ENCODE assay signal across 17 mouse cellular contexts in the genomic region with DNA sequence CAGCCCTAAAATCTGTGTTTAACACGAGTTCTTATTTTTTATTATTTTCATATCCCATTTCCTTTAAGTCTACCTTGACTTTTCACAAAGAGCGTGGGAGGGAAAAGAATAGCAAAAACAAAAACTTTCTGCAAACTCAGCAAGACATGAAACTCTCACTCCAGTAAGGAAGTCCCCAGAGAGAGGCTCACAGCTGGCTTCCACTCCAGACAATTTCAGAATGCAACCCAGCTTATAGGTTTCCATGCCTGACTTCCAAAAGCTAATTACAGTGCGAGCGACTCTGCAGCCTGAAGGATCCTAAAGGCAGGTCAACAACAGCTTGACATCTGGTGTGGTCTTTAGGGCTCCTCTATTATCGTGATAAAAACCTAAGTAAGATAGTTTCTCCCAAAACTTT.
DNase-seq lines count a peak whose midpoint lies in the region; ATAC-seq and TF ChIP-seq lines count a peak whose summit lies in the region.
"Had no signal": no experiment of that assay in that cellular context is flagged by ENCODE, and none has a peak within 500 bp of the region (broad histone marks: within the 10 kb centered on the region; RNA-seq: fewer than 3 reads in every experiment).

No protein-coding gene starts in this region.

- TF ChIP-seq POLR2A in kidney, adult 2 months (IDR thresholded peaks at IDR 0.05; ENCODE audit: low read depth, low read length): no peak

- 50% methylated on average over 5 of the region's 5 CpGs for whole genome bisulfite sequencing in kidney, adult 2 months
- WGBS in lung, embryonic 16.5 days: 44% methylated on average over 5 of the region's 5 CpGs
- 51% methylated on average over 5 of the region's 5 CpGs for WGBS in stomach, postnatal 0 days
- whole genome bisulfite sequencing in midbrain, embryonic 16.5 days: 67% methylated on average over 5 of the region's 5 CpGs

- ATAC-seq in lung, embryonic 16.5 days (ENCODE audit: low read depth): peak; percentile 69
- ATAC-seq in stomach, postnatal 0 days (ENCODE audit: low FRiP score, low TSS enrichment): no peak
- no peak for ATAC-seq in midbrain, embryonic 16.5 days
- ATAC-seq: activated CD4-positive, CD25-positive, alpha-beta regulatory T cell, adult 4 months; forebrain, embryonic 13.5 days; inflammation-experienced regulatory T-cells, adult 6 months had no signal

- no peaks in the 10 kb centered on the region for H3K36me3 ChIP-seq in kidney, adult 2 months (ENCODE audit: control insufficient read depth, insufficient read depth, low read length)
- H3K36me3 ChIP-seq in lung, embryonic 16.5 days (ENCODE audit: control insufficient read depth, insufficient read depth, low read length): no peaks in the 10 kb centered on the region
- no peaks in the 10 kb centered on the region for H3K36me3 ChIP-seq in stomach, postnatal 0 days (ENCODE audit: control insufficient read depth, insufficient read depth, low read length)
- H3K36me3 ChIP-seq in midbrain, embryonic 16.5 days (ENCODE audit: control insufficient read depth, insufficient read depth, low read length): no peaks in the 10 kb centered on the region
- H3K36me3 ChIP-seq: G1E; midbrain, embryonic 12.5 days; neural tube, embryonic 13.5 days had no signal

- H3K4me2 ChIP-seq in lung, embryonic 16.5 days (ENCODE audit: low read depth, low read length): no peak overlapping the region
- no peak overlapping the region for H3K4me2 ChIP-seq in stomach, postnatal 0 days (replicated peaks; ENCODE audit: low read depth)
- no peak overlapping the region for H3K4me2 ChIP-seq in midbrain, embryonic 16.5 days (ENCODE audit: low read length)
- H3K4me2 ChIP-seq: forebrain, embryonic 13.5 days; midbrain, embryonic 12.5 days; neural tube, embryonic 13.5 days had no signal

- no peak overlapping the region for H3K4me3 ChIP-seq in kidney, adult 2 months (ENCODE audit: insufficient read depth, low read depth, low read length)
- H3K4me3 ChIP-seq in lung, embryonic 16.5 days (ENCODE audit: low read length): no peak overlapping the region
- H3K4me3 ChIP-seq in stomach, postnatal 0 days (ENCODE audit: low read depth, low read length): no peak overlapping the region
- no peak overlapping the region for H3K4me3 ChIP-seq in midbrain, embryonic 16.5 days (ENCODE audit: low read depth, low read length)
- H3K4me3 ChIP-seq: forebrain, embryonic 13.5 days; midbrain, embryonic 12.5 days; neural tube, embryonic 13.5 days had no signal

- DNase-seq in embryo, embryonic 10.5 days (ENCODE audit: low spot score): peak; percentile 47
- DNase-seq in embryo, embryonic 9.5 days (ENCODE audit: extremely low spot score): no peak
- DNase-seq in kidney, adult 2 months: no peak
- DNase-seq in kidney, adult 11 months: no peak
- no peak for DNase-seq in lung, postnatal 36 days
- DNase-seq in stomach, postnatal 0 days (ENCODE audit: low spot score): no peak
- DNase-seq: gastrocnemius, postnatal 25 days; lung, adult 2 months; right cerebral cortex, adult 18-20 months had no signal

- H3K4me1 ChIP-seq in kidney, adult 2 months (ENCODE audit: control insufficient read depth, insufficient read depth, low read length): peaks cover 7% of the 10 kb centered on the region
- no peaks in the 10 kb centered on the region for H3K4me1 ChIP-seq in lung, embryonic 16.5 days (replicated peaks; ENCODE audit: control insufficient read depth, insufficient read depth, low read length)
- H3K4me1 ChIP-seq in stomach, postnatal 0 days (replicated peaks; ENCODE audit: control insufficient read depth, insufficient read depth): no peaks in the 10 kb centered on the region
- no peaks in the 10 kb centered on the region for H3K4me1 ChIP-seq in midbrain, embryonic 16.5 days (ENCODE audit: control insufficient read depth, insufficient read depth, low read length)
- H3K4me1 ChIP-seq: midbrain, embryonic 12.5 days had no signal

- TF ChIP-seq EP300 in stomach, postnatal 0 days (optimal IDR thresholded peaks at IDR 0.05): no peak

- peak overlapping the region; percentile 2; the same call in 1 of the 2 replicates for H3K27ac ChIP-seq in kidney, adult 2 months (ENCODE audit: insufficient read depth, low read depth, low read length)
- peak overlapping the region; percentile 10 for H3K27ac ChIP-seq in lung, embryonic 16.5 days (ENCODE audit: low read length)
- peak overlapping the region; percentile 75 for H3K27ac ChIP-seq in stomach, postnatal 0 days (replicated peaks)
- no peak overlapping the region for H3K27ac ChIP-seq in midbrain, embryonic 16.5 days (ENCODE audit: low read length)
- H3K27ac ChIP-seq: forebrain, embryonic 13.5 days; midbrain, embryonic 12.5 days; neural tube, embryonic 13.5 days had no signal

- H3K9ac ChIP-seq in lung, embryonic 16.5 days (ENCODE audit: low read length): no peak overlapping the region
- no peak overlapping the region for H3K9ac ChIP-seq in stomach, postnatal 0 days (ENCODE audit: low read length)
- no peak overlapping the region for H3K9ac ChIP-seq in midbrain, embryonic 16.5 days (ENCODE audit: low read depth, low read length)
- H3K9ac ChIP-seq: forebrain, embryonic 13.5 days; midbrain, embryonic 12.5 days; neural tube, embryonic 13.5 days had no signal

- TF ChIP-seq CTCF in kidney, adult 2 months (conservative IDR thresholded peaks at IDR 0.05; ENCODE audit: insufficient read depth, insufficient read length, low read depth, low read length): no peak
- TF ChIP-seq CTCF in stomach, postnatal 0 days (IDR thresholded peaks at IDR 0.05; ENCODE audit: low read depth): no peak

- H3K27me3 ChIP-seq in kidney, adult 2 months (replicated peaks; ENCODE audit: control insufficient read depth, insufficient read depth, low read length): no peaks in the 10 kb centered on the region
- no peaks in the 10 kb centered on the region for H3K27me3 ChIP-seq in lung, embryonic 16.5 days (ENCODE audit: control insufficient read depth, insufficient read depth, low read depth, low read length)
- H3K27me3 ChIP-seq in stomach, postnatal 0 days (ENCODE audit: control insufficient read depth, insufficient read depth, low read length): no peaks in the 10 kb centered on the region
- no peaks in the 10 kb centered on the region for H3K27me3 ChIP-seq in midbrain, embryonic 16.5 days (ENCODE audit: control insufficient read depth, insufficient read depth, low read depth, low read length)
- H3K27me3 ChIP-seq: forebrain, embryonic 13.5 days; midbrain, embryonic 12.5 days; neural tube, embryonic 13.5 days had no signal

- H3K9me3 ChIP-seq in lung, embryonic 16.5 days (ENCODE audit: control insufficient read depth, low read length): no peaks in the 10 kb centered on the region
- no peaks in the 10 kb centered on the region for H3K9me3 ChIP-seq in stomach, postnatal 0 days (ENCODE audit: control insufficient read depth, low read length)
- H3K9me3 ChIP-seq in midbrain, embryonic 16.5 days (replicated peaks; ENCODE audit: control insufficient read depth, low read length, poor library complexity, severe bottlenecking): 0 out of 2 replicates have a peak, but pooled peaks cover 3% of the 10 kb centered on the region
- H3K9me3 ChIP-seq: forebrain, embryonic 13.5 days; G1E; midbrain, embryonic 12.5 days; neural tube, embryonic 13.5 days had no signal
